Mouse (Mus musculus) embryonic facial prominence, embryonic 14.5 days (tissue): Measurements from ENCODE around the gene Dop1b. TPM values are rescaled to one million over a fixed set of nuclear protein-coding genes. Genes with fewer than 3 reads are reported as not detected.
A peak's percentile ranks its signal among the peaks of the same experiment; 100 is the strongest.
"Not testable (repeated sequence)": the region's sequence is repeated elsewhere in the genome, so short reads cannot be mapped to it uniquely, and the experiment has no call there.

Source experiments
- ATAC-seq: fragments of 200-750 bp; cut with Nextera tagmentation; 2 replicates; pipeline ENCODE4 v1.8.0; 2017; ENCODE audit warnings: low read depth, moderate number of reproducible peaks, moderate TSS enrichment
- DNase-seq: peaks from one replicate; pipeline ENCODE4 v3.0.0-alpha.2; 2015; ENCODE audit warnings: low spot score
- H3K27ac ChIP-seq: fragments of 300-500 bp; sonication (generic); replicated peaks from 2 replicates; pipeline ENCODE4 v1.5.1; 2014; ENCODE audit warnings: low read depth, mild to moderate bottlenecking, low read length, moderate library complexity
- H3K27me3 ChIP-seq: fragments of 300-500 bp; sonication (generic); replicated peaks from 2 replicates; pipeline ENCODE4 v1.6.1; 2014; ENCODE audit warnings: low read length; ENCODE audit not compliant: control insufficient read depth, insufficient read depth
- H3K36me3 ChIP-seq: fragments of 300-500 bp; sonication (generic); 2 replicates; pipeline ENCODE4 v1.6.1; 2014; ENCODE audit warnings: low read length, mixed read lengths; ENCODE audit not compliant: control insufficient read depth, insufficient read depth
- H3K4me1 ChIP-seq: fragments of 300-500 bp; sonication (generic); 2 replicates; pipeline ENCODE4 v1.6.1; 2014; ENCODE audit warnings: antibody characterized with exemption, low read length; ENCODE audit not compliant: control insufficient read depth, insufficient read depth
- H3K4me2 ChIP-seq: fragments of 300-500 bp; sonication (generic); 2 replicates; pipeline ENCODE4 v1.6.1; 2014; ENCODE audit warnings: low read depth, mild to moderate bottlenecking, low read length, moderate library complexity, mixed read lengths
- H3K4me3 ChIP-seq: fragments of 300-500 bp; sonication (generic); 2 replicates; pipeline ENCODE4 v1.5.1; 2014; ENCODE audit warnings: low read depth, mild to moderate bottlenecking, low read length
- H3K9ac ChIP-seq: fragments of 300-500 bp; sonication (generic); 2 replicates; pipeline ENCODE4 v1.6.1; 2014; ENCODE audit warnings: low read depth, mild to moderate bottlenecking, low read length, moderate library complexity, mixed read lengths
- H3K9me3 ChIP-seq: fragments of 300-500 bp; sonication (generic); 2 replicates; pipeline ENCODE4 v1.6.1; 2016; ENCODE audit warnings: low read length; ENCODE audit not compliant: control insufficient read depth
- WGBS: fragments of 180-500 bp; shearing (Covaris S2); extraction: QIAGEN DNeasy Blood & Tissue Kit; methylation state at CpG from one replicate; pipeline ENCODE4 v1.1.7; 2014; 5-methylcytosine and 5-hydroxymethylcytosine counted together
- polyA plus RNA-seq: library from polyadenylated mRNA; unstranded; fragments of >200 nt; fragmentation: Nextera tagmentation; extraction: Ambion mirVana; gene quantifications from 2 replicates; pipeline ENCODE4 v1.2.1, GENCODE M21; 2014

Gene Dop1b
- polyA plus RNA-seq, 1 experiment from 2014 or later = 14.0 TPM

GRCm38 (mm10) chr16:93826478-93826877, 114.8 kb downstream of the Dop1b start:
- peaks cover 20% of the 10 kb centered on the region for H3K9me3 ChIP-seq
- not testable (repeated sequence) for H3K9ac ChIP-seq, DNase-seq, H3K4me2 ChIP-seq, H3K27me3 ChIP-seq, H3K36me3 ChIP-seq, H3K4me3 ChIP-seq, ATAC-seq, H3K27ac ChIP-seq, H3K4me1 ChIP-seq
- WGBS = 53% methylated on average over 5 of the region's 5 CpGs

GRCm38 (mm10) chr16:93826909-93827308, 115.2 kb downstream of the Dop1b start:
- Histone ChIP-seq H3K4me3 (no peak overlapping the region), H3K9me3 (peaks cover 20% of the 10 kb centered on the region), H3K4me2 (no peak overlapping the region), H3K27me3 (no peaks in the 10 kb centered on the region), H3K9ac (no peak overlapping the region), H3K36me3 (no peaks in the 10 kb centered on the region), H3K4me1 (no peaks in the 10 kb centered on the region), H3K27ac (no peak overlapping the region)
- ATAC-seq = no peak
- DNase-seq = no peak
- WGBS = 80% methylated on average over 6 of the region's 6 CpGs

- WGBS = 92% methylated on average over 15 of the region's 15 CpGs
- ATAC-seq = no peak
Measured at GRCm38 (mm10) chr16:93829526-93829925, 117.8 kb downstream of the Dop1b start.

GRCm38 (mm10) chr16:93830071-93830470, 118.4 kb downstream of the Dop1b start:
- ATAC-seq (no peak), DNase-seq (no peak)
- Histone ChIP-seq H3K4me2 (no peak overlapping the region), H3K4me3 (no peak overlapping the region), H3K36me3 (no peaks in the 10 kb centered on the region), H3K9me3 (no peaks in the 10 kb centered on the region), H3K4me1 (peaks cover 10% of the 10 kb centered on the region), H3K9ac (no peak overlapping the region), H3K27me3 (no peaks in the 10 kb centered on the region), H3K27ac (no peak overlapping the region)
- WGBS = 80% methylated on average over 9 of the region's 9 CpGs

More at GRCm38 (mm10) chr16:93829526-93829925, 117.8 kb downstream of the Dop1b start:
- Histone ChIP-seq H3K36me3 (no peaks in the 10 kb centered on the region), H3K4me2 (no peak overlapping the region), H3K27ac (no peak overlapping the region), H3K9me3 (peaks cover 3% of the 10 kb centered on the region; the same call in 1 of the 2 replicates), H3K9ac (no peak overlapping the region), H3K4me1 (peaks cover 10% of the 10 kb centered on the region), H3K27me3 (no peaks in the 10 kb centered on the region), H3K4me3 (no peak overlapping the region)
- no peak for DNase-seq

- H3K27ac ChIP-seq = no peak overlapping the region
- H3K27me3 ChIP-seq = no peaks in the 10 kb centered on the region
- H3K36me3 ChIP-seq = no peaks in the 10 kb centered on the region
- no peaks in the 10 kb centered on the region for H3K9me3 ChIP-seq
- WGBS = 52% methylated on average over 5 of the region's 5 CpGs
- no peak overlapping the region for H3K4me2 ChIP-seq
- peak; percentile 27 for DNase-seq
- no peak for ATAC-seq
- peaks cover 10% of the 10 kb centered on the region for H3K4me1 ChIP-seq
- H3K4me3 ChIP-seq = no peak overlapping the region
- H3K9ac ChIP-seq = no peak overlapping the region
Measured at GRCm38 (mm10) chr16:93830916-93831315, 119.2 kb downstream of the Dop1b start.

- 15% methylated on average over 43 of the region's 55 CpGs for WGBS
- peak; percentile 97 for ATAC-seq
- H3K27ac ChIP-seq = peak within 1 kb of the TSS; percentile 96
Measured at GRCm38 (mm10) chr16:93831627-93832395, 120.1 kb downstream of the Dop1b start, which contains the start of gene Morc3. Morc3 (plus strand) TSS chr16:93832121.

GRCm38 (mm10) chr16:93832451-93833276, 121.0 kb downstream of the Dop1b start:
- Histone ChIP-seq H3K9ac (peak overlapping the region; percentile 97), H3K36me3 (no peaks in the 10 kb centered on the region), H3K4me3 (peak overlapping the region; percentile 96), H3K4me2 (peak overlapping the region; percentile 73), H3K27ac (peak overlapping the region; percentile 96), H3K4me1 (peaks cover 10% of the 10 kb centered on the region), H3K9me3 (no peaks in the 10 kb centered on the region), H3K27me3 (no peaks in the 10 kb centered on the region)
- 2% methylated on average over 27 of the region's 69 CpGs for WGBS
- DNase-seq (peak; percentile 67), ATAC-seq (peak; percentile 62; the same call in 1 of the 2 replicates)

More at GRCm38 (mm10) chr16:93831627-93832395, 120.1 kb downstream of the Dop1b start, which contains the start of gene Morc3:
- H3K4me3 ChIP-seq = peak within 1 kb of the TSS; percentile 96
- H3K36me3 ChIP-seq = no peaks in the 10 kb centered on the region
- peak within 1 kb of the TSS; percentile 73 for H3K4me2 ChIP-seq
- peak within 1 kb of the TSS; percentile 97 for H3K9ac ChIP-seq
- peak; percentile 100 for DNase-seq
- peaks cover 10% of the 10 kb centered on the region for H3K4me1 ChIP-seq
- H3K9me3 ChIP-seq = no peaks in the 10 kb centered on the region
- H3K27me3 ChIP-seq = no peaks in the 10 kb centered on the region

- H3K4me1 ChIP-seq = peaks cover 10% of the 10 kb centered on the region
- peak overlapping the region; percentile 73 for H3K4me2 ChIP-seq
- ATAC-seq (no peak), DNase-seq (no peak)
- WGBS = 88% methylated on average over 6 of the region's 6 CpGs
- H3K27me3 ChIP-seq = no peaks in the 10 kb centered on the region
- H3K9ac ChIP-seq = no peak overlapping the region
- no peaks in the 10 kb centered on the region for H3K9me3 ChIP-seq
- H3K36me3 ChIP-seq = no peaks in the 10 kb centered on the region
- peak overlapping the region; percentile 96 for H3K4me3 ChIP-seq
- H3K27ac ChIP-seq = no peak overlapping the region
Measured at GRCm38 (mm10) chr16:93833551-93833950, 121.8 kb downstream of the Dop1b start.
